Mouse (Mus musculus) forebrain, postnatal 0 days (tissue): Measurements from ENCODE around the gene Fam213b. TPM values are rescaled to one million over a fixed set of nuclear protein-coding genes. Genes with fewer than 3 reads are reported as not detected.
A peak's percentile ranks its signal among the peaks of the same experiment; 100 is the strongest.

Experiments used
- ATAC-seq: fragments of 200-750 bp; cut with Nextera tagmentation; 2 replicates; pipeline ENCODE4 v1.8.0; 2017; ENCODE audit warnings: mild to moderate bottlenecking, moderate library complexity
- DNase-seq: peaks from one replicate; pipeline ENCODE4 v3.0.0-alpha.2; 2015
- H3K27ac ChIP-seq: fragments of 300-500 bp; sonication (generic); 2 replicates; pipeline ENCODE4 v1.5.1; 2014; ENCODE audit warnings: low read depth, mild to moderate bottlenecking, antibody characterized with exemption, low read length, moderate library complexity, mixed read lengths
- H3K27me3 ChIP-seq: fragments of 300-500 bp; sonication (generic); 2 replicates; pipeline ENCODE4 v1.6.1; 2014; ENCODE audit warnings: mild to moderate bottlenecking, low read length, mixed read lengths; ENCODE audit not compliant: insufficient read depth
- H3K36me3 ChIP-seq: fragments of 300-500 bp; sonication (generic); 2 replicates; pipeline ENCODE4 v1.6.1; 2014; ENCODE audit warnings: mild to moderate bottlenecking, moderate library complexity; ENCODE audit not compliant: insufficient read depth
- H3K4me1 ChIP-seq: fragments of 300-500 bp; sonication (generic); 2 replicates; pipeline ENCODE4 v1.6.1; 2014; ENCODE audit warnings: antibody characterized with exemption; ENCODE audit not compliant: insufficient read depth
- H3K4me2 ChIP-seq: fragments of 300-500 bp; sonication (generic); 2 replicates; pipeline ENCODE4 v1.6.1; 2014; ENCODE audit warnings: low read depth, mild to moderate bottlenecking, moderate library complexity
- H3K4me3 ChIP-seq: fragments of 300-500 bp; sonication (generic); 2 replicates; pipeline ENCODE4 v1.5.1; 2014; ENCODE audit warnings: low read depth, low read length, mixed read lengths
- H3K9ac ChIP-seq: fragments of 300-500 bp; sonication (generic); 2 replicates; pipeline ENCODE4 v1.6.1; 2014; ENCODE audit warnings: mild to moderate bottlenecking
- H3K9me3 ChIP-seq: fragments of 300-500 bp; sonication (generic); 2 replicates; pipeline ENCODE4 v1.6.1; 2016; ENCODE audit warnings: low read length
- CTCF ChIP-seq: sonication (generic); IDR thresholded peaks from 2 replicates; pipeline ENCODE4 v1.5.1; 2016; ENCODE audit warnings: antibody characterized with exemption, control low read depth, low read depth
- WGBS: fragments of 180-500 bp; shearing (Covaris S2); extraction: QIAGEN DNeasy Blood & Tissue Kit; methylation state at CpG from one replicate; pipeline ENCODE4 v1.1.7; 2014; 5-methylcytosine and 5-hydroxymethylcytosine counted together
- polyA plus RNA-seq: library from polyadenylated mRNA; unstranded; fragments of >200 nt; fragmentation: Nextera tagmentation; extraction: Ambion mirVana; gene quantifications from 2 replicates; pipeline ENCODE4 v1.2.1, GENCODE M21; 2015
- total RNA-seq: library from RNA; depleted of rRNA; stranded (reverse); fragments of >200 nt; gene quantifications from 2 replicates; pipeline ENCODE4 v1.2.3, GENCODE M21; 2014; rRNA removed

Gene Fam213b
- total RNA-seq, result 30.8 and 41.2 TPM in 2 replicates
- 59.7 and 62.1 TPM in 2 replicates for polyA plus RNA-seq

GRCm38 (mm10) chr4:154898506-154899446, at the start of gene Fam213b:
Gene Fam213b (minus strand): TSS chr4:154899135.
- WGBS, result 3% methylated on average over 43 of the region's 43 CpGs
- Histone ChIP-seq H3K9ac (peak within 1 kb of the TSS; percentile 67), H3K36me3 (no peaks in the 10 kb centered on the region), H3K4me1 (peaks cover 14% of the 10 kb centered on the region), H3K9me3 (no peaks in the 10 kb centered on the region), H3K4me3 (peak within 1 kb of the TSS; percentile 56), H3K27me3 (no peaks in the 10 kb centered on the region), H3K27ac (peak within 1 kb of the TSS; percentile 73), H3K4me2 (peak within 1 kb of the TSS; percentile 95)
- peak; percentile 43 for TF ChIP-seq CTCF
- ATAC-seq (peak; percentile 96), DNase-seq (peak; percentile 93)

DNA sequence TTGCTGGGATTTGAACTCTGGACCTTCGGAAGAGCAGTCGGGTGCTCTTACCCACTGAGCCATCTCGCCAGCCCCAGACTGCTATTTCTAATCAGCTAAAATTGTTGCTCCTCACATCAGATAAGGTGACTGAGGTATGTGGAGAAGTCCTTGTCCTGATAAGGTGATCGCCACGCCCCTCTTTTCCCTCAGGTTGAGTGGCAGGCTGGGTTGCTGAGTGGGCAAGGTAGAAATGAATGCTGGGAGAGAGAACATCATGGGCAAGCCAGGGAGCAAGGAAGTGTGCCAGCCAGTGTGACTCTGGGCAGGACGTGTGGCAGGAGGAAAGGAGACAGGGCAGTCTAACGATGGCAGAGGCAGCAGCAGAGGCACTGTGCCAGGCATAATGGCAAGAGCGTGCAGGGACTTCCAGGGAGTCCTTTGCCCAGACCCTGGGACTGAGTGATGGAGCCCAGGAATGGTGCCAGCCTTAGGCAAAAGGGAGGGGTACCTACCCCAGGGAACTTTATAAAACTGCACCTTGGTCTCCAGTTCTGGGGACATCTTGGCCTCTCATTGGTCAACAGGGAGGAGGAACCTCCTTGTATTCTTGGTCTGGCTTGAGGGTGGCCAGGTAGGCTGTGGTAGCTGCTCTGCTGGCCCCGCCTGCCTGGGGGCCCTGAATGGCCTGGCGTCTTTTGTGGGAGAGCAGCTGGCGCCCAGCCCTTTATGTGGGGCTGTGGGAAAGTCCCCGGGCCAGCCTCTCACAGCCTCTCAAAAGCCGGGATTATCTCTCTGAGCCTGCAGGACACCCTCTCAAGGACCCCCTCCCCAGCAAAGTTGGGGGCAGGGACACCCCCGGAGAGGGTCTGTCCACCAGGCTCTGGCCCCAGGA, 49.4 kb upstream of the Fam213b start:
- Histone ChIP-seq H3K4me2 (no peak overlapping the region), H3K27ac (no peak overlapping the region), H3K9me3 (no peaks in the 10 kb centered on the region), H3K4me1 (peaks cover 10% of the 10 kb centered on the region; the same call in 1 of the 2 replicates), H3K27me3 (no peaks in the 10 kb centered on the region), H3K36me3 (no peaks in the 10 kb centered on the region), H3K4me3 (no peak overlapping the region), H3K9ac (no peak overlapping the region)
- TF ChIP-seq CTCF, result no peak
- DNase-seq (peak; percentile 81), ATAC-seq (peak; percentile 73)
- WGBS, result 29% methylated on average over 14 of the region's 14 CpGs

DNA sequence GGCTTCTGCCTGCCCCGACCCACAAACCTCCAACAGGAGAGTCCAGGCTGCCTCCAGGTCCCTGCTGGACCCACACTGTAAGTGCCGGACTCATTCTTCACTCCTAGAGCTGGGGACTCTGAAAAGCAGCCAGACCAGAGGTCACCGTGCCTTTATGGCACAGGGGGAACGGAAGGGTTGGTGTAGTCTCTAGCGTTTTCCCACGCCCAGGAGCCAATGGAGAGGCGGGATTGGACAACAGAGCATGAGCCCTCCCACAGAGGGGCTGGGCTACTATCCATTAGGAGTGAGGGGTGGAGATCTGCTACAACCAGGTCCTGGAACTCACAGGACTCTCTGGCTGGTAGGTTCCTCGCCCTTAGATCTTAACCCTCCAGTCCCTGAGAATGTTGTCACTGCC, 47.4 kb upstream of the Fam213b start:
- H3K36me3 ChIP-seq, result no peaks in the 10 kb centered on the region
- WGBS, result 6% methylated on average over 8 of the region's 8 CpGs
- no peaks in the 10 kb centered on the region for H3K9me3 ChIP-seq
- peak overlapping the region; percentile 21 for H3K4me3 ChIP-seq
- peaks cover 10% of the 10 kb centered on the region; the same call in 1 of the 2 replicates for H3K4me1 ChIP-seq
- H3K4me2 ChIP-seq, result peak overlapping the region; percentile 50
- ATAC-seq (peak; percentile 86), DNase-seq (peak; percentile 76)
- H3K9ac ChIP-seq, result peak overlapping the region; percentile 28; the same call in 1 of the 2 replicates
- 0 out of 2 replicates have a peak overlapping the region, but pooled peaks have one; percentile 30 for H3K27ac ChIP-seq
- H3K27me3 ChIP-seq, result no peaks in the 10 kb centered on the region
- TF ChIP-seq CTCF, result 0 out of 2 replicates have a peak, but pooled peaks have one; percentile 9

GRCm38 (mm10) chr4:154944121-154944590, 45.2 kb upstream of the Fam213b start:
- peak; percentile 96 for TF ChIP-seq CTCF
- DNase-seq, result peak; percentile 87

GRCm38 (mm10) chr4:154943323-154944039, 44.5 kb upstream of the Fam213b start:
- no peak overlapping the region for H3K27ac ChIP-seq
- 91% methylated on average over 6 of the region's 6 CpGs for WGBS
- H3K9ac ChIP-seq, result no peak overlapping the region
- no peak overlapping the region for H3K4me2 ChIP-seq
- ATAC-seq (no peak), DNase-seq (no peak)
- no peaks in the 10 kb centered on the region for H3K36me3 ChIP-seq
- H3K27me3 ChIP-seq, result no peaks in the 10 kb centered on the region
- no peak for TF ChIP-seq CTCF
- no peak overlapping the region for H3K4me3 ChIP-seq
- no peaks in the 10 kb centered on the region for H3K9me3 ChIP-seq
- H3K4me1 ChIP-seq, result peaks cover 6% of the 10 kb centered on the region; the same call in 1 of the 2 replicates

More at GRCm38 (mm10) chr4:154944121-154944590, 45.2 kb upstream of the Fam213b start:
- Histone ChIP-seq H3K4me3 (no peak overlapping the region), H3K4me2 (no peak overlapping the region), H3K27me3 (no peaks in the 10 kb centered on the region), H3K36me3 (no peaks in the 10 kb centered on the region), H3K4me1 (peaks cover 6% of the 10 kb centered on the region; the same call in 1 of the 2 replicates), H3K9me3 (no peaks in the 10 kb centered on the region), H3K9ac (no peak overlapping the region), H3K27ac (no peak overlapping the region)
- WGBS, result 21% methylated on average over 2 of the region's 2 CpGs
- ATAC-seq, result peak; percentile 79
